Mouse (Mus musculus): ENCODE data around the gene Vstm4.
A peak's percentile ranks its signal among the peaks of the same experiment; 100 is the strongest.

The Vstm4 gene

GRCm38 (mm10) chr14:32856681-32857328 lies at the start of gene Vstm4:
Gene Vstm4, plus strand, starts transcription at chr14:32856756.
- DNase-seq (ENCODE audit: low spot score in 2 of 2), result peak; percentile 10 to 16

GRCm38 (mm10) chr14:32810111-32810510 lies 46.4 kb upstream of the Vstm4 start:
- no peak for DNase-seq (ENCODE audit: low spot score in 2 of 2)

GRCm38 (mm10) chr14:32812429-32812828 lies 44.1 kb upstream of the Vstm4 start:
- no peak for DNase-seq (ENCODE audit: low spot score in 2 of 2)

DNA sequence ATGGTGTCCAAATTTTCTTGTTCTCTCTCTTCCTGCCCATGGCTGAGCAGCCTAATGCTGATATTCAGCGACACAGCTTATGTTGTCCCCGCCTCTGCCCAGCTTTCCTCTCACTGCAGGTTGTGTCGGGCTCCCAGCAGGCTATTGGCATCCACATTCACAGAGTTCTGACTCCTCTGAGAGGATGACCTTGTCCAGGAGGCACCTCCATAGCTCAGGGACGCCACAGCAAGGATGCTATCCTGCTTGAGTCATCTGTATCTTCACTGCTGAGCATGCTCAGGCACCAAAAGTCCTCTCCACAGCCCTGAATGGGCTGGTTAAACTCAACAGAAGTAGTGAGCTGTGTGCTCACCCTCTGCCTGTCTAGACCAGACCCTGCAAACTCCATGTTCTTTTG lies 41.6 kb upstream of the Vstm4 start:
- DNase-seq (ENCODE audit: low spot score in 2 of 2), result no peak

DNA sequence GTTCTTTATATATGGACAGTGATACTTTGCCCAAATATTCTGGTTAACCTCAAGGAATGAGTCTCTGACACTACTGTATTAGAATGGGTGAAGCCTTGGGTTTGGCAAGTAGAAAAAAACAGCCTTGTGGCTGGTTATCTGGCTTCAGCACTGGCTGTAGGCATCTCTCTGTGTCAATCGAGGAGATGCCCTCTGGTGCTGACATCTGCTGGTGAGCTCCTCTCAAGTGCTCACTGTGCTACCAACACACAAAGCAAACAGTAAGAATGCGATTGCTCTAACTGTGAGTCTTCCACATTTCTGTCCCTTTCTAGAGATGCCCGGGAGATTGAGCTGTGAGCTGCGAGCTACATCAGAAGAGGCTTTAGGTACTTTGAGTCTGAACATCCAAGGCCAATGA lies 40.0 kb upstream of the Vstm4 start:
- no peak for DNase-seq (ENCODE audit: low spot score in 2 of 2)

- no peak for DNase-seq (ENCODE audit: low spot score in 2 of 2)
Observed at GRCm38 (mm10) chr14:32817258-32817657, 39.3 kb upstream of the Vstm4 start.

DNA sequence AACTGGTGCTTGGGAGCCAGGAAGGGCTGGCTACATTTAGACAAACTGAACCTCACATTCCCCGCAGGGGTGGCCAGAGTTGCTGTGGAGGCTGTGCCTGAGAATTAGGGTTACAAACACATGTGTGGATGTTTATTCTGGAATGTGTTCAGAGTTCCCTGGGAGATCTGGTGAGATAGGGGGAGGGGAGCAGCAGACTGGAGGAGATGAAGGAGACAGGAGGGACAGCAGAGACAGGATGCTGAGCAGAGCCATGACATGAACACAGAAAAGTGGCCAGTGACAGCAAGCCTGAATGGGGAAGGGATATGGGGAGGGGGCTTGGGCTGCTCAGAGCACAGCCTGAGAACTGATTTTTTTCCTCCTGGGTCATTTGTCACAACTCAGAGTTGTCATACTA lies 37.3 kb upstream of the Vstm4 start:
- DNase-seq (ENCODE audit: low spot score in 2 of 2), result no peak

DNA sequence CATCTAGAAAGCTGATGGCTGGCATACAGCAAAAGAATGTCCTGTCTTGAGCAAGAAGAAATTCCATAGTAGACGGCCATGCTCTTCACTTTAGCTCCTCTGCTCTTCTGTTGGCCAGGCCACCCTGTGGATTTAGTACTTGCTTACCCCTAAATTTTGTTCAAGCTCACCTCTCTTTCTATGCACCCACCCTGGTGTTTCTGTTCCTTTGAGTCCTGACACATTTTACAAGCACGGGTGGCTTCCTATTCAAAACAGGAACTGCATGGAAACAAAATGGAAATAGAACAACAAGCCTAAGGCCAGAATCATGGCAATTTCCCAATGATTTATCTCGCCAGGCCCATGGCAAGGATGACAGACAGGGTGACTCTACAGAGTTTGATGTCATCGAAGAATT lies 33.7 kb upstream of the Vstm4 start:
- DNase-seq (ENCODE audit: low spot score in 2 of 2), result no peak

- no peak for DNase-seq (ENCODE audit: low spot score in 2 of 2)
Observed at GRCm38 (mm10) chr14:32823861-32824260, 32.7 kb upstream of the Vstm4 start.

GRCm38 (mm10) chr14:32824267-32825150 lies 32.0 kb upstream of the Vstm4 start:
- no peak for DNase-seq (ENCODE audit: low spot score in 2 of 2)

GRCm38 (mm10) chr14:32825426-32826032 lies 31.0 kb upstream of the Vstm4 start:
- DNase-seq (ENCODE audit: low spot score in 2 of 2), result no peak

- no peak for DNase-seq (ENCODE audit: low spot score in 2 of 2)
Observed at GRCm38 (mm10) chr14:32827165-32827564, 29.4 kb upstream of the Vstm4 start.

- no peak for DNase-seq (ENCODE audit: low spot score in 2 of 2)
Observed at GRCm38 (mm10) chr14:32827994-32828650, 28.4 kb upstream of the Vstm4 start.

DNA sequence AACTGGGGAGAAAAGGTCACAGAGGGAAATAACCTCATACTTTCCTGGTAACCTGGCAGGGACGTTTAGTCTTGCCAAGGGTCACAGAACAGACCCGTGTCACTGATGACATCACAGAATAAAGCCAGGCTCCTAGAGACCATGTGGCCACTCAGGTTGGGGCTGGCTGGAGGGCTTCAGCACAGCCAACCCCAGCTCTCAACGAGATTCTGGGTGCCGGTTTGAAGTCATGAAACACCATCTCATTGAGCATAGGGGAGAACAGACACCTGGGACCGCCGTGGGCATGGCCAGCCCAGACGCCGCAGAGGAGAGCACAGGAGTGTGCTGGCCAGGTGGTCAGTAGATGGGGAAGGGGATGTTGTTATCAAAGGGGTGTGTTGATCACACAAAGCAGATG lies 22.7 kb upstream of the Vstm4 start, which contains the start of gene Fam170b:
Gene Fam170b (plus strand): TSS at position 116 of the 400 bp plus-strand sequence.
- DNase-seq (ENCODE audit: low spot score in 2 of 2), result no peak

GRCm38 (mm10) chr14:32835181-32835580 lies 21.4 kb upstream of the Vstm4 start:
- no peak for DNase-seq (ENCODE audit: low spot score in 2 of 2)

- DNase-seq (ENCODE audit: low spot score in 2 of 2), result no peak
Observed at GRCm38 (mm10) chr14:32835596-32835995, 21.0 kb upstream of the Vstm4 start.

DNA sequence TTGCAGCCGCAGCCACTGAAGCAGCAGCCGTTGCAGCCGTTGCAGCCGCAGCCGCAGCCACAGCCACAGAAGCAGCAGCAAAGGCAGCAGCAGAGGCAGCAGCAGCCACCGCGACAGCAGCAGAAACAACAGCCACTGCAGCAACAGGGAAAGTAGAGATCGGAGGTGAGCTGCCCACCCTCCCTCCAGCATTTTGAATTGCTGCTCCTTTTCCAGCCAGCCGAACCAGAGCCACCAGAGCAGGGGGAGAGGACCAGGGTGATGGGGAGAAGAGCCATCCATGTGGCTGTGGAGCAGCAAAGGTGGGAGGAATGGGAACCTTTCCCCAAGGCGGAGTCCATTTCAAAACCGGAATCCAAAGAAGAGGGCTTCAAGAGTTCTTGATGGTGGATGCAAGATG lies 20.4 kb upstream of the Vstm4 start:
- no peak for DNase-seq (ENCODE audit: low spot score in 2 of 2)

DNA sequence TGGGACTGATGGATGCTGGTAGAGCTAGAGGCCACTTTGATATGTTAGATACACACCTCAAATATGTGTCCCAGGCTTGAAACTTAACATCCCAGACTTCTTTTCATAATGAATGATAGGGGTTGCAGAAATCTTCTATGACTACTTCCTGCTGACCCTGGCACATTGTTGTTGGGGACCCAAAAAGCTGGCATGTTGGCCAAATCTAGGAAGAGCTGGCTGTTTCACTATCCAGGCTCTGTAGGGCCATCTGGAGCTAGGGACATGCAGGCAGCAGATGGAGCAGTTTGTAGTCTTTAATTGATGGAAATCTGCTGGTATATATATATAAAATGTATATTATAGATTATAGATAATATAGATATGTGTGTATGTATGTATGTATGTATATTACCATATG lies 14.5 kb upstream of the Vstm4 start:
- no peak for DNase-seq (ENCODE audit: low spot score in 2 of 2)

DNA sequence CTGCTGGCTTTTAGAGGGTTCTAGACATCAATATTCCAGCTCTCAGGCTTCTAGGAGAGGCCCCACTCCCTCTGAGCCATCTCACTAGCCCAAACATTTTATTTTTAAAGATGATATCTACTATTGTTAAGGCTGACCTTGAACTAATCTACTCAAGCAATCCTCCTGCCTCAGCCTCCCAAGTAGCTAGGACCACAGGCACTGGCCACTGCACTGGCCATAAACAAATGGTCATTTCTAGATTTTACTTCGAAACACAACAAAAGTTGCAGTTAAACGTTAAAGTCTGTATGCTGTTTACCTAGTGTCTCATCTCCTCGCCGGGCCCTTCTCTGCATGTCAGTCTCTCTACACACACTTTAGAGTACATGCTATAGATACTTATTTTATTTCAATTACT lies 2.5 kb upstream of the Vstm4 start:
- no peak for DNase-seq (ENCODE audit: low spot score in 2 of 2)

DNA sequence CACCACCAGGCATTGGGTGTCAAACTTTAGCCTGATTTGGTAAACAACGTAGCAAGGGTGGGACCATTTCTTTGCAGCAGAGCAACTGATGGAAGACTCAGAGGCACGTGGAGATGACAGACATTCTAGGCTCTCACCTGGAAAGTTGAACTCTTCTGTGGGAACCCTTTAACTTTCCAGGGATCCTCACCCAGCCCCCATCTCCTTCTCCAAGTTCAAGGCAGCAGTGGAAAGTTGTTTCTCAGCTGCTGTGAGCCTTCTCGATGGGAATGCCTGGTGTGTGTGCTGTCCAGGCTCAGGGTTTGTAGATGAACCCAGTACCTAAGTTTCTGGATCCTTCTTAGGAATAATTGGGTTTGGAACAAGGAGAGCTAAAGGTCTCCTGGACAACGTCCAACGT lies 310 bp upstream of the Vstm4 start:
- DNase-seq (ENCODE audit: low spot score in 2 of 2), result no peak

DNA sequence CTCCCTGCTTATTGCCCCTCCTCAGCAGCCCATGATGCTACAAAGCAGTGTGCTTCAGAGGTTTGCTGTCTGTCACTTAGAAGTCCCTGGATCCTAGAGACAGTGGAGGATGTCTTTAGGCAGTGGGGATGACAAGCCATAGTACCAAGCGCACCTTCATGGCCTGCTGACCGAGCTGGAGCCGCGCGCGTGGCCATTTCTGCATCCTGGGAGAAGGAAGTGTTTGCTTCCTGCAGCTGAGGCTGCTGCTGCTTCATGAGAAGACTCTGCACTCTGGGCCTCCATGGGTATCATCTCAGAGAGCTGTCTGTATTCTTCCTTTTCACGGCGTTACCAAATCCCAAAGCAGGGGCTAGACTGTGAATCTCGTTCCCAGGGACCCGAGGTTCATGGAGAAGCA lies 1.8 kb downstream of the Vstm4 start:
- no peak for DNase-seq (ENCODE audit: low spot score in 2 of 2)

GRCm38 (mm10) chr14:32858941-32859510 lies 2.5 kb downstream of the Vstm4 start:
- DNase-seq (ENCODE audit: low spot score in 2 of 2), result no peak

All from frontal cortex, postnatal 14 days (tissue).